Mouse (Mus musculus) cerebellum, adult 18-20 months (tissue): Measurements from ENCODE around the gene Inpp5f.

Experiments
- DNase-seq, 2 experiments: peaks; one replicate each; pipeline ENCODE4 v3.0.0; 2021

Gene Inpp5f

DNA sequence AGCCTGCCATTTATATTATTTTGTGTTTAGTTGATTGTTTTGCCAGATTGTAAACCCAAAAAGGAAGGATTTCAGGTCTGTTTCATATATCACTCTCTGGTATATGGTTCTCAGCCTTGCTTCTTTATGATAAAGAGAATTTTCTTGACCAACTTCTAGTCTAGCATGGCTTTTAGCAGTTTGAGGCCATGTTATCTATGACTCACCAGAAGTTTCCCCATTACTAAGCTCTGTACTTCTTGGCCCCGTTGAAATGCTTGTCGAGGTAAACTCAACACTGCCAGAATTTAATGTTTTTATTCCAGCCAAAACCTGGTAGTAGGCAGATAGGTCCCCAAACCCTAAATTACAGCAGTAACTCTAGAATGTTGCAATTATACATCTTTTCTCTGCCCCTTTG is 132.8 kb downstream of the Inpp5f start:
- DNase-seq: no peak

DNA sequence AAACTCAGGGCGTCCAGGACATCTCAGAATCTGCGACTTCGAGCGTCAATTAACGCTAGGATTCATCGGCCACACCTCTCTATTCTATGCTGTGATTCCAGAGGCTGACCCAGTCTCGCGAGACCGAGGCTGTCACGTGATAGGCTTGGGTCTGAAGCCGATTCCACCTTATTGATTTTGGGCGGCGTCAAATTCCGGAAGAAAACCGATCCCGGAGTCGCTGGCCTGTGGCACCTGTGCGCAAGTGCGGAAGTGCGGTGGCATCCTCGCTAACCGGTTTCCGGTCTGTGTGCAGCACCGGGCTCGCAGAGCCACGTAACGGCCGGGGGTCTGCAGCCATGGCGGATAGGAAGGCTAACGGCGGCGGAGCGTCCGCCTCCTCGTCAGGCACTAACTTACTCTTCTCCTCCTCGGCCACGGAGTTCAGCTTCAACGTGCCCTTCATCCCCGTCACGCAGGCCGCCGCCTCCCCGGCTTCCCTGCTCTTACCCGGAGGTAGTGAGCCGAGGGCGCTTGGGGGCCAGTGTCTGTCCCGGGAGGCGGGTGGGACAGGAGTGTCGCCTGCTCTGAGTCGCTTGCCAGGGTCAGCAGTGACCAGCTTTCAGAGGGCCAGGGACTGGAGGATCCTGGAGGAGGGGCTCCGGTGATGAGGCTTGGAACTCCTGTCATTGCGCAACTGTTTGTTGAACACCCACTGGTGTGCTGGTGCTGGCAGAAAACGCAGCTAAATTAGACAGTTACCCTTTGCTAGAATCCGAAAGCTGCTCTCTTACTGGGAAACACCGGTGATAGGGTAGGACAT is 133.8 kb downstream of the Inpp5f start, which contains the start of gene Sec23ip:
Sec23ip (plus strand) TSS at position 260 of the 802 bp plus-strand sequence.
- DNase-seq: peak; percentile 97 to 99
